Mouse (Mus musculus): ENCODE measurements around the gene Map3k3.

- TF ChIP-seq POLR2A (IDR thresholded peaks at IDR 0.05; ENCODE audit: extremely low read depth, insufficient read depth, low read length) (no peak), CTCF (IDR thresholded peaks at IDR 0.05; ENCODE audit: low read depth, low read length) (no peak)
Measured at GRCm38 (mm10) chr11:106191716-106192115, 107.3 kb downstream of the Map3k3 start.
